ENCODE assay signal across 12 mouse cellular contexts in genomic region chr3:127355252-127355651, GRCm38 (mm10).
DNase-seq lines count a peak whose midpoint lies in the region; ATAC-seq and TF ChIP-seq lines count a peak whose summit lies in the region.
"Had no signal": no experiment of that assay in that cellular context is flagged by ENCODE, and none has a peak within 500 bp of the region (broad histone marks: within the 10 kb centered on the region; RNA-seq: fewer than 3 reads in every experiment).

No protein-coding gene starts in this region.

- H3K4me3 ChIP-seq in intestine, embryonic 15.5 days (replicated peaks): no peak overlapping the region
- no peak overlapping the region for H3K4me3 ChIP-seq in intestine, embryonic 16.5 days (ENCODE audit: low read length)
- no peak overlapping the region for H3K4me3 ChIP-seq in CH12.LX (replicated peaks in 1 of 3; ENCODE audit: low read depth in 2 of 3, low read length in 2 of 3, poor library complexity in 1 of 3)
- H3K4me3 ChIP-seq in lung, postnatal 0 days (ENCODE audit: low read depth, low read length): no peak overlapping the region
- H3K4me3 ChIP-seq in forebrain, embryonic 15.5 days: no peak overlapping the region
- H3K4me3 ChIP-seq in kidney, embryonic 14.5 days (ENCODE audit: low read length): no peak overlapping the region
- H3K4me3 ChIP-seq: embryonic facial prominence, embryonic 12.5 days had no signal

- H3K79me2 ChIP-seq in CH12.LX (replicated peaks; ENCODE audit: control insufficient read depth, extremely low read depth, insufficient read depth, poor library complexity, severe bottlenecking): no peaks in the 10 kb centered on the region

- no peaks in the 10 kb centered on the region for H3K9me3 ChIP-seq in intestine, embryonic 15.5 days
- H3K9me3 ChIP-seq in intestine, embryonic 16.5 days (ENCODE audit: control insufficient read depth, low read length): no peaks in the 10 kb centered on the region
- no peaks in the 10 kb centered on the region for H3K9me3 ChIP-seq in CH12.LX (replicated peaks; ENCODE audit: low read length)
- no peaks in the 10 kb centered on the region for H3K9me3 ChIP-seq in lung, postnatal 0 days (ENCODE audit: low read length)
- no peaks in the 10 kb centered on the region for H3K9me3 ChIP-seq in forebrain, embryonic 15.5 days
- H3K9me3 ChIP-seq in kidney, embryonic 14.5 days (ENCODE audit: control insufficient read depth, low read length): no peaks in the 10 kb centered on the region
- H3K9me3 ChIP-seq: embryonic facial prominence, embryonic 12.5 days had no signal

- H3K9ac ChIP-seq in intestine, embryonic 15.5 days: no peak overlapping the region
- no peak overlapping the region for H3K9ac ChIP-seq in intestine, embryonic 16.5 days (ENCODE audit: low read depth, low read length)
- H3K9ac ChIP-seq in CH12.LX (ENCODE audit: insufficient read depth, low read depth): no peak overlapping the region
- H3K9ac ChIP-seq in lung, postnatal 0 days (replicated peaks; ENCODE audit: low read depth): no peak overlapping the region
- no peak overlapping the region for H3K9ac ChIP-seq in forebrain, embryonic 15.5 days (replicated peaks)
- no peak overlapping the region for H3K9ac ChIP-seq in kidney, embryonic 14.5 days (ENCODE audit: low read depth, low read length)
- H3K9ac ChIP-seq: embryonic facial prominence, embryonic 12.5 days had no signal

- TF ChIP-seq EP300 in CH12.LX (IDR thresholded peaks at IDR 0.05; ENCODE audit: low read length): peak; percentile 82
- no peak for TF ChIP-seq EP300 in lung, postnatal 0 days (IDR thresholded peaks at IDR 0.05)

- no peaks in the 10 kb centered on the region for H3K4me1 ChIP-seq in intestine, embryonic 15.5 days (replicated peaks)
- H3K4me1 ChIP-seq in intestine, embryonic 16.5 days (ENCODE audit: control insufficient read depth, insufficient read depth, low read length): no peaks in the 10 kb centered on the region
- H3K4me1 ChIP-seq in CH12.LX (ENCODE audit: control insufficient read depth in 1 of 2, insufficient read depth in 2 of 2): peaks cover 5 to 14% of the 10 kb centered on the region in 2 experiments; a peak in 3 of 4 replicates
- no peaks in the 10 kb centered on the region for H3K4me1 ChIP-seq in lung, postnatal 0 days (ENCODE audit: insufficient read depth, low read depth, low read length)
- H3K4me1 ChIP-seq in forebrain, embryonic 15.5 days: no peaks in the 10 kb centered on the region
- H3K4me1 ChIP-seq in kidney, embryonic 14.5 days (ENCODE audit: control insufficient read depth, insufficient read depth, low read length): no peaks in the 10 kb centered on the region

- ATAC-seq in intestine, embryonic 15.5 days: 0 out of 2 replicates have a peak, but pooled peaks have one; percentile 15
- ATAC-seq in intestine, embryonic 16.5 days: no peak
- peak; percentile 54; the same call in 1 of the 2 replicates for ATAC-seq in lung, postnatal 0 days
- no peak; the same call in 1 of the 2 replicates for ATAC-seq in forebrain, embryonic 15.5 days (replicated peaks)
- ATAC-seq in kidney, embryonic 14.5 days (ENCODE audit: low FRiP score, low TSS enrichment): no peak

- no peak overlapping the region for H3K4me2 ChIP-seq in intestine, embryonic 15.5 days (replicated peaks)
- no peak overlapping the region for H3K4me2 ChIP-seq in intestine, embryonic 16.5 days (ENCODE audit: low read depth, low read length)
- peak overlapping the region; percentile 67 for H3K4me2 ChIP-seq in CH12.LX (ENCODE audit: insufficient read depth, low read depth, poor library complexity, severe bottlenecking)
- H3K4me2 ChIP-seq in lung, postnatal 0 days (replicated peaks; ENCODE audit: low read depth, low read length): no peak overlapping the region
- H3K4me2 ChIP-seq in forebrain, embryonic 15.5 days (replicated peaks): no peak overlapping the region
- H3K4me2 ChIP-seq in kidney, embryonic 14.5 days (replicated peaks; ENCODE audit: low read depth, low read length): no peak overlapping the region
- H3K4me2 ChIP-seq: embryonic facial prominence, embryonic 12.5 days; midbrain, embryonic 11.5 days had no signal

- dilution Hi-C loops in CH12.LX (cut with MboI; ENCODE audit: extremely low pct_ligation_motif_present, extremely low pct_unique_long_range_greater_than_20kb, low sequenced_read_pairs): no loop called here

- peak; percentile 70 for DNase-seq in CH12.LX (ENCODE audit: extremely low read depth)
- peak; percentile 58 for DNase-seq in brain, adult 2 months (ENCODE audit: low read depth, low spot score)
- DNase-seq in lung, postnatal 0 days (ENCODE audit: low spot score): peak; percentile 42
- no peak for DNase-seq in ovary, postnatal 36 days (ENCODE audit: low spot score)
- DNase-seq: kidney, postnatal 14 days; thymus, postnatal 14 days had no signal

- 38% methylated on average over 5 of the region's 5 CpGs for WGBS in intestine, embryonic 15.5 days
- 39% methylated on average over 5 of the region's 5 CpGs for WGBS in intestine, embryonic 16.5 days
- 17% methylated on average over 5 of the region's 5 CpGs for WGBS in lung, postnatal 0 days
- 53% methylated on average over 5 of the region's 5 CpGs for WGBS in forebrain, embryonic 15.5 days
- WGBS in kidney, embryonic 14.5 days: 45% methylated on average over 5 of the region's 5 CpGs

- TF ChIP-seq POLR2A in CH12.LX (IDR thresholded peaks at IDR 0.05; ENCODE audit: low read depth, low read length): no peak

- H3K27ac ChIP-seq in intestine, embryonic 15.5 days: no peak overlapping the region
- no peak overlapping the region for H3K27ac ChIP-seq in intestine, embryonic 16.5 days (ENCODE audit: low read length)
- H3K27ac ChIP-seq in CH12.LX (ENCODE audit: insufficient read depth, low read depth): no peak overlapping the region
- H3K27ac ChIP-seq in lung, postnatal 0 days (ENCODE audit: low read length): no peak overlapping the region
- no peak overlapping the region for H3K27ac ChIP-seq in forebrain, embryonic 15.5 days (replicated peaks)
- no peak overlapping the region for H3K27ac ChIP-seq in kidney, embryonic 14.5 days (ENCODE audit: low read depth, low read length)
- H3K27ac ChIP-seq: embryonic facial prominence, embryonic 12.5 days had no signal

- in situ Hi-C loops in CH12.LX (cut with MboI; ENCODE audit: low pct_ligation_motif_present, low pct_unique_long_range_greater_than_20kb, low sequenced_read_pairs): no loop called here

- no peak for TF ChIP-seq CTCF in CH12.LX (conservative IDR thresholded peaks at IDR 0.05 in 1 of 2, IDR thresholded peaks at IDR 0.05 in 1 of 2; ENCODE audit: low read depth in 2 of 2, low read length in 2 of 2)
- no peak for TF ChIP-seq CTCF in lung, postnatal 0 days (IDR thresholded peaks at IDR 0.05)

- no peak for TF ChIP-seq RAD21 in CH12.LX (IDR thresholded peaks at IDR 0.05; ENCODE audit: low read depth, low read length)

- H3K36me3 ChIP-seq in intestine, embryonic 15.5 days: no peaks in the 10 kb centered on the region
- no peaks in the 10 kb centered on the region for H3K36me3 ChIP-seq in intestine, embryonic 16.5 days (ENCODE audit: control insufficient read depth, insufficient read depth, low read length)
- no peaks in the 10 kb centered on the region for H3K36me3 ChIP-seq in CH12.LX (replicated peaks in 1 of 2; ENCODE audit: control insufficient read depth in 1 of 2, insufficient read depth in 1 of 2, low read length in 1 of 2)
- no peaks in the 10 kb centered on the region for H3K36me3 ChIP-seq in lung, postnatal 0 days (ENCODE audit: insufficient read depth, low read length)
- H3K36me3 ChIP-seq in forebrain, embryonic 15.5 days: no peaks in the 10 kb centered on the region
- no peaks in the 10 kb centered on the region for H3K36me3 ChIP-seq in kidney, embryonic 14.5 days (ENCODE audit: control insufficient read depth, insufficient read depth, low read length)
- H3K36me3 ChIP-seq: embryonic facial prominence, embryonic 12.5 days had no signal

- H3K27me3 ChIP-seq in intestine, embryonic 15.5 days (replicated peaks): no peaks in the 10 kb centered on the region
- no peaks in the 10 kb centered on the region for H3K27me3 ChIP-seq in intestine, embryonic 16.5 days (replicated peaks; ENCODE audit: control insufficient read depth, insufficient read depth, low read length)
- H3K27me3 ChIP-seq in CH12.LX (replicated peaks): no peaks in the 10 kb centered on the region
- H3K27me3 ChIP-seq in lung, postnatal 0 days (replicated peaks; ENCODE audit: insufficient read depth, low read length): no peaks in the 10 kb centered on the region
- H3K27me3 ChIP-seq in forebrain, embryonic 15.5 days: no peaks in the 10 kb centered on the region
- H3K27me3 ChIP-seq in kidney, embryonic 14.5 days (ENCODE audit: control insufficient read depth, insufficient read depth, low read length): no peaks in the 10 kb centered on the region
- H3K27me3 ChIP-seq: embryonic facial prominence, embryonic 12.5 days had no signal

TF ChIP-seq in CH12.LX, 34 proteins besides CTCF, POLR2A, EP300 and RAD21 (continues in another document):
- TF ChIP-seq ELF1 (IDR thresholded peaks at IDR 0.05; ENCODE audit: low read depth, low read length) (peak; percentile 38; the same call in 1 of the 2 replicates), MAZ (IDR thresholded peaks at IDR 0.05; ENCODE audit: low read depth, low read length) (peak; percentile 67), ZKSCAN1 (IDR thresholded peaks at IDR 0.05; ENCODE audit: borderline replicate concordance, low read depth, low read length) (no peak), ZMIZ1 (IDR thresholded peaks at IDR 0.05; ENCODE audit: low read depth, low read length) (no peak), PAX5 (IDR thresholded peaks at IDR 0.05; ENCODE audit: low read length) (no peak), MEF2A (IDR thresholded peaks at IDR 0.05; ENCODE audit: borderline replicate concordance, low read depth, low read length) (0 out of 2 replicates have a peak, but pooled peaks have one; percentile 26), ZNF384 (IDR thresholded peaks at IDR 0.05; ENCODE audit: low read depth, low read length) (no peak), POLR2AphosphoS2 (IDR thresholded peaks at IDR 0.05; ENCODE audit: low read depth, low read length) (no peak), TBP (conservative IDR thresholded peaks at IDR 0.05; ENCODE audit: low read depth, low read length) (no peak), UBTF (IDR thresholded peaks at IDR 0.05; ENCODE audit: low read depth, low read length) (no peak), CHD2 (IDR thresholded peaks at IDR 0.05; ENCODE audit: low read length) (no peak), E2F4 (IDR thresholded peaks at IDR 0.05; ENCODE audit: insufficient replicate concordance, low read depth, low read length) (no peak), ETS1 (conservative IDR thresholded peaks at IDR 0.05; ENCODE audit: low read depth, low read length) (0 out of 2 replicates have a peak, but pooled peaks have one; percentile 18), JUND (conservative IDR thresholded peaks at IDR 0.05; ENCODE audit: low read depth, low read length) (no peak), GABPA (IDR thresholded peaks at IDR 0.05; ENCODE audit: insufficient replicate concordance, low read depth, low read length) (no peak), HCFC1 (IDR thresholded peaks at IDR 0.05; ENCODE audit: low read depth, low read length) (no peak), USF1 (IDR thresholded peaks at IDR 0.05; ENCODE audit: low read depth, low read length) (no peak), KAT2A (IDR thresholded peaks at IDR 0.05; ENCODE audit: insufficient replicate concordance, low read length) (no peak), CHD1 (IDR thresholded peaks at IDR 0.05; ENCODE audit: low read depth, low read length) (no peak)

Comparison
In these comparisons a context has a peak if more than half of its experiments do, and no peak if none do; other contexts are left out.
1. ATAC-seq: peak in intestine, embryonic 15.5 days (single experiment) and lung, postnatal 0 days (single experiment); none in intestine, embryonic 16.5 days (single experiment), forebrain, embryonic 15.5 days (single experiment) and kidney, embryonic 14.5 days (single experiment).